Mouse (Mus musculus) c-Kit-negative CD71-positive TER-119-positive erythroid progenitor cells, embryonic 14.5 days (primary cell): Measurements from ENCODE around the gene Smpd3.
A peak's percentile ranks its signal among the peaks of the same experiment; 100 is the strongest.

Experiments
- DNase-seq: peaks from one replicate; pipeline ENCODE4 v3.0.0-alpha.2; 2013; ENCODE audit warnings: low read depth, low spot score

Smpd3 gene

DNA sequence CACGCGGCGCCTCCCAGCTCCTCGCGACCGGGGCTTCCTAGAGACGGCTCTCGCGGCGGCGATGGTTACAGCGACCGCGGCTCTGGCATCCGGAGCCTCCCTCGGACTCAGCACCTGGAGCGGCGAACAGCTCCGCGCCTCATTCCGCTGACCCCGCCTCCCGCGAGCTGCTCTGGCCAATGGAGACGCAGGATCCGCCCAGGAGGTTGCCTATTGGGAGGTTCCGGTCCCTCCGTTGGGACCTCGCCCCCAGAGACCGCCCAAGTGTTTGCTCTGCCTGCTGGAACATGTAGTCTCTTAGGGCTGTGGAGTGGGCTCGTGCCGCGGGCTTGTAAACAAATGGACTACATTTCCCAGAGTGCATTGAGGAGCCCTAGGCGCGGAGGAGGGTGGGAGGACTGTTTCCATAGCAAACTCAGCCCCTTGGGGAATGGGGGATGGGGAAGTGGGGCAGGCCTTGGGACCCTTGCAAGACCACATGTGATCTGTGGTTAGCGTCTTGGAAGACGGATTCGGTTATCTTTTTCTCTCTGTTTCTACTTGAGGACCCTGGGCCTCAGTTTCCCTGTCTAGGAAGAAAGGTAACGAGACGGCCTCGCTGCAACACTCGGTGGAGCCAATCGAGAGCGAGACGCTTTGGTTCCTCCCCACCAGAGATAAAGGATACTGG is at the start of gene Smpd3:
Gene Smpd3 (minus strand): TSS at position 137 of the 670 bp plus-strand sequence.
- peak; percentile 46 for DNase-seq

DNA sequence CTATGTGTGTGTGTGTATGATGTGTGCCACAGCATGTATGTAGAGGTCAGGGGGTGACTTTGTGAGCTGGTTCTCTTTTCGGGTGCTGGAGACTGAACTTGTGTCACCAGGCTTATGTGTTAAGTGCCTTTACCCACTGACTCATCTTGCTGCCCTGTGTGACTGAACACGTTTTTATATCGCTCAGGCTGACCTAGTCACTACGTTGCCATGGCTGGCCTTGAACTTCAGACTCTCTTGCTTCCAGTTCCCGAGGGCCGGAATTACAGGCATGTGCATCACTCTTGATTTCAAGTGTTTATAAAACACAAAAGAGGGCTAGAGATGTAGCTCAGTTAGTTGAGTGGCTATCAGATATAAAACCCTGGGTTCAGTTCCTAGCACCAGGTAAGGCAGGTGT is 43.2 kb upstream of the Smpd3 start:
- no peak for DNase-seq

DNA sequence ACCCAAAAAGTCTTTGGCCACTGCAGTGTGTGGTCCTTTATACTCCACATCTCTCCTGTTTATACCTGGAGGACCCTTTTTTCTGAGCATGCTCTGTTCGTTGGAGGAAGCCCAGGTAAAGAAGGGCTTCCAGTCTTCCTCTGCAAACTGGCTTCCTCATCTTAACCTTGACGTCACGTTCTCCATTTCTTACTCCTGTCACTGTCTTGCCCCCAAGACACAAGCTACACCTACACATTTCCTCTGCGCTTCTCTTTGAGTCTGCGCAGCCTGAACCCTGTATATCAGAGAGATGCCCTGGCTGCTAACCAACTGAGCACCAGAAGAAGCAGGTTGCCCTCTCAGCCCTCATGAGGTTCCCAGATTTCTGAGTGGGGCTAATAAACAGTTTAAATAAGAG is 41.6 kb upstream of the Smpd3 start:
- no peak for DNase-seq

DNA sequence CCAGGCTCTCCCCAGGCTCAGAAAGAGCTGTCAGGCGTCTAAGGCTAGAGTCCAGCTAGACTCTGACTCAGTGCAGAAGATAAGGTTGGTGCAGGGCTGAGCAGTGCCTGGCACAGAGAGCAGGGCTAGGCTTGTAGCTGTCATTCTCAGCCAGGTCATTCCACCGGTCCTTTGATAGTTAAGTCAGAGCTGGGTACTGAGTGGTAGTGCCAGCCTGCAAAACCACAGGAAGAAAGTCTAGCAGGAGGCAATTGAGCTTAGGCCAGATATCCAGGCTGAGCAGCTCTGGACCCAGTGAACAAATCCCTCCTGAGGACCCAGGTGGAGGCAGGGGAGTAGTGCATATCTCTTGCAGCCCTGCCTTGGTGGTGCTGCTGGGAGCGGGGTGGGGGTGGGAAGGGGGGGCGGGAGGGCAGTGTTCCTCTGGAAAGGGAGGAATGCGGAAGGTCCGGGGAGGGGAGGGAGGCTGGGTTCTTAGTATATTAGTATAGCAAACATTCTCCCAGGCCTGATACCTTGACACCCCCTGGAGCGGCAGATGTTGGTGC is 40.8 kb upstream of the Smpd3 start:
- DNase-seq: no peak

DNA sequence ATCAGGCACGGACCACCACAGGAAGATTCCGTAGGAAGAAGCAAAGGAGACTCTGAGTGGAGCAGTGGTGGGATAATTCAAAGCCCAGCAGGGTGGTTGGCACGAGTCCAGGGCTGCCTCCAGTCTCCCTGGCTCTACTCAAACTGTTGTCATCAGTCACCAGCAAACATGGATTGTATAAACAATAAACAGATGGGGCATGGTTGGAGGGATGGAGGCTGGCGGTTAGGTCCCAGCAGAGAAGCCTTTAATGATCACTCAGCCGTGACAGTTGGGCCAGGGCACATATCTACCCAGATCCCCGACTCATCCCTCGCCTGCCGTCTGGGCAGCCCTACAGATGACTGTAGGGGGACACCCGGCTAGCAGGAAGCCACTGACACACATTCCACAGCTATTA is 39.1 kb upstream of the Smpd3 start:
- no peak for DNase-seq

DNA sequence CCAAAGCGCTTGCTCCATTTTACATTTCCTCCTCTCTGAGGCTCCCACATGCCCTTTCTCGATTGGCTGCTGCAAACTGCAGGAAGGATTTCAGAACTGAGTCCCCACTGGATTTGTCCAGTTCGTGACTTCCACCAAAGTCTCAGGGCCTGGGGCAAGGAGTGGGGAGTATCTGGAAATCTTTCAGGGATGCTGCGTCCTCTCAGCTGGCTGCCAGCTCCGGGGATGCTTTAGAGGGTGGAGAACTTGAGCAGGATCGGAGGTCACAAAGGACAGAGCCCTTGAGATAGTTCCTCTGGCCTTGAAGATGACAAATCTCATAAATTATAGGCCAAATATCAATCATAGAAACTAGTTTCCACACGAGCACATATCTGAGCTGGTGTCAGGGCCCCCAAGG is 38.2 kb upstream of the Smpd3 start:
- DNase-seq: no peak

DNA sequence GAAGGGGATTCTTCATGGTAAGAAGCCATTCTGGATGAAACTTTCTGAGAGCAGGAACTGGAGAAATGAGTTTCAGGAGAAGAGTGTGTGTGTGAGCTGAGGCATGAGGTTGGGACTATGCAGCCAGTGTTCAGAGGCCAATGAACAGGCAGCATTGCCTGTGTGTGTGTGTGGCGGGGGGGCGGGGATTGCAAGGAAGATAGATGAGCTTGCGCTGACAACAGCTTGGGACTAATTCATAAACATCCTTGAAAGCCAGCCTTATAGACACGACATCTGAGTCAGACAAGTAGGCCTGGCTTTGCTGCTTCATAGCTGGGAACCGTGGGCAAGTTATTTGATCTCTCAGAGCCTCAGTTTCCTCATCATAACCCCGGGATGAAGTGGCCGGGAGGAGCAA is 31.3 kb upstream of the Smpd3 start:
- no peak for DNase-seq

DNA sequence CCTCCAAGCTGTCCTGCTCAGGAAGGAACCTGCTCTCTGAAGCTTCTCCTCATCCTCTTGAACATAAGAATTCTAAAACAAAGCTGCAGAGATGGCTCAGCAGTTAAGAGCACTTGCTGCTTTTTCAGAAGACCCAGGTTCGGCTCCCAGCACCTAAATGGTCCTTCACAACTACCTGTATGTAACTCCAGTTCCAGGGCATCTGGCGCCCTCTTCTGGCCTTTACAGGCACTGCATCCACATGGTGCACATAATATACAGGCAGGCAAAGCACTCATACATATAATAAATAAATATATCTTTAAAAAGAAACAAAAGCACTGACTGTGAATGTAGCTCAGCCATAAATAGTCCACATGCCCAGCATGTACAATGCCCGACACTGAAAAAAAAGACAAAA is 30.7 kb upstream of the Smpd3 start:
- DNase-seq: no peak

DNA sequence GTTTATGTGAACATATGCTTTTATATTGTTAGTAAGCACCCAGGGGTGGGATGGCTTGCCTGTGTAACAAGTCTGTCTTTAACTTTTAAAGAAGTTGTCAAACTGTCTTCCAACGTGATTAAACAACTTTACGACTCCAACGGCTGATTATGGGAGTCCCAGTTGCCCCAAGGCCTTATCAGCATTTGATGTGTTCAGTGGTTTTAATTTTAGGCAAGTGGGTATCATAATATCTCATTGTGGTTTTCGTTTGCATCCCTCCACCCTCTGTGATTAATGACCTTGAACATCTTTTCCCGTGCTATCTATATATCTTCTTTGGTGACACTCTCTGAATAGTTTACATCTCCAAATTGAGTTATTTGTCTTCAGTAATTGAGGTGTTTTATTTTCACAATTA is 27.0 kb upstream of the Smpd3 start:
- no peak for DNase-seq

DNA sequence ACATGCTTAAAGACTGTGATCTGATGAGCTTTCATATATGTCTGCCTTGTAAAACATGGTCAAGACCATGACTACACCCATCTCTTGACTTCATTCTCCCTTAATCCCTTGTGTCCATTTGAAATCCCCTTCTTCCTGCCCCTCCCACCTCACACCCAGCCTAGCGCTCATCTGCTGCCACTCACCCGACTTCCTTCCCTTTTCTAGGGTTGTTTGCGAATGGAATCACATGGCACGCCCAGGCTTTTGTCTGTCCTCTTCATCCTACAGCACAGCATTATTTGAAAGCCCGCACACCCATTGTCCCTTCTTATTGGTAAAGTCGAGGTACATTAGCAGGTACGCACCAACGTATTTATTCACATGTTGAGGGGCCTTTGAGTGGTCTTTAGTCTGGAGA is 26.5 kb upstream of the Smpd3 start:
- DNase-seq: no peak

DNA sequence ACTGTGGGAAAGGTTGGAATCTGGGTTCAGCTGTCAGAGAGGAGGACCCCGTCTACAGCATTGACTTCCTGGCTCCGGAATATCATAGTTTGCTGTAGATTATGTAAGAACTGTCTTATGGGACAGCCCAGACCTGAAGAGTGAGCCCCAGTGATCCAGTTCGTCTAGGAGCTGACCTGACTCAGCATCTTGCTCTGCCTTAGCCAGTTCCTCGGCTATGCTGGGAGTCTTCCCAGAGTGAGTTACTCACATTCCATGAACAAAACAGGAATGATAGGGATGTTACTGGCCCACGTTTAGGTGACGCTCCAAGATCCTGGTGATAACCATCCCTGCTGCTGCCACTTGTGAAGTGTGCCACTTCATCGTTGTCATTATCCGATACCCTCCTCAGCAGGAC is 25.5 kb upstream of the Smpd3 start:
- DNase-seq: no peak

DNA sequence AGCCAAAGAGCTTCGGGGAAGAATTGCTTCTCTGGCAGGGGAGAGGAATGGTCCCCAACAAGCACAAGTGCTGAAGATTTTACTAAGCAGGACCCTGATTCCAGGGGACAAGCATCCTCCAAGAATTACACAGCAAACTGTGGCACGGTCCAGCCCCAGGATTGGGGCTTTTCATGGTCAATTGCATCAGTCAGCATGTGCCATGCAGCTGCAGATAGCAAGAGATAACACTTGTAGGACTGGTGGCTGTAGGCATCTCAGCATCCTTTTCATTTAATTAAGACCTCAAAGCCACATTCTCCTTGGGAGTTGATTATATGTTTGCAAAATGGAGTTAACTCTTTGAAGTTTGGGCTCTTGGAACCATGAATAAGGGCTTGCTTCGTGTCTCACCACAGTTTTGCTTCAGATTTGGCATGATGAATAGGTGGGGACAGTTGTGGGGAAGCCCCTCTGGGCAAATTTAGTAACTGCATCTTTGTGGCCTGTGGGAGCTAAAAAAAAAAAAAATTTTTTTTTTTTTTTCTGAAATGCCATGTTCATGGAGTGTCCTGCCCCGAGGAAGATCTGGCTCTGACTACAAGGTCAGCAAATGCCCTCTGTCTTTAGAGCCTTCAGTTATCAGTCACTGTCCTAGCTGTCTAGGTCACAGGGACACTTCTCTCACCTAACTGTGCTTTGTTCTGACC is 22.0 kb upstream of the Smpd3 start:
- DNase-seq: no peak

DNA sequence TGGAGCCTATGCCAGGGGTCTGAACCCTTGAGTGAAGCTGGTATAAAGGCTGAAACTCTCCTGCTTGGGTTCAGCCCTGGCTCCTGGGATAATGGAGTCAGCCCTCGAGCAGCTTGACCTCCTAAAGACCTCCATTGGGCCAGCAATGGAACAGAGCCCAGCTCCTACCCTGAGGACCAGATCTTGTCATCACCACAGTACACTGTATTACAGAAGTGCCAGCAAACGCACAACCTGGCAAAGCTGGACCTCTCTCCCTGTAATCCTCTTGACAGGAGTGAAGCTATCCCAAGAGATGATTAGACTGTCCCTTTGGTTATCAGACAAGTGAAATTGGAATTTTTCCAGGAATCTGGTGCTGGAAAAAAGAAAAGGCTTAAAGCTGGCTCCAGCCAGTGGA is 13.3 kb upstream of the Smpd3 start:
- no peak for DNase-seq

DNA sequence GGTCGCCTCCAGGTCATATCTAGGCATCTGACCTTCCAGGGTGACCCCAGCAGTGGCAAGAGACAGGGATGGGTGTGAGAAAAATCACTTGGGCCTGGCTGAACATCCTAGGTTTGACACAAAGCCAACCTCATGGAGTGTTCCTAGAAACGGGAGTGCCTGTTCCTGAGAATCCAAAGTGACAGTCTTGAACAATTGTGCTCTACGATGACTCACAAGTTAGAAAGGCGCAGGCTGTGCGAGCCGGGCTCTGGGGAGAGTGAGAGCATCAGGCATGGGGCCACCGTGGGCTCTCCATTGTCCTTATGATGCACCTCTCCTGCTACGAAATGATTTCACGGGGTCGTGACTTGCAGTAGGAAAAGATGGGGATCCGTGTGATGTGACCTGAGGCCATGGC is 11.6 kb upstream of the Smpd3 start:
- no peak for DNase-seq

DNA sequence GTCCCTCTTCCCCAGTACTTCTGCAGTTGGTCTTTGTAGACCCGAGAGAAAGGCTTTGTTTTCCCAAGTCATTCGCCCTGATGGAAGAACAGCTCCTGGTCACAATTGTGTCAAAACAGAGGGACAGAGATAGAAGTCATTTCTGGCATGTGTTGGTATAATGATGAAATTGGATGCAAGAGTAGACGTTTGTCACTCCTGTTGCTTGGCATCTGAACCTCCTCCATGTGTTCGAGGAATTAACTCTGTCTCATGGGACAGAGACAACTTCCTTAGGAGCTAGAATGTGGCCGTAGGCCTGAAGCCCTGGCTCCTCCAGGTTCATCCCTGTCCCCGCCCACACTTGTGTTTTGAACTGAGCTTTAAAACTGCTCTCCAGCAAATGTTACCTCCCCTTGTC is 8.3 kb upstream of the Smpd3 start:
- DNase-seq: no peak

DNA sequence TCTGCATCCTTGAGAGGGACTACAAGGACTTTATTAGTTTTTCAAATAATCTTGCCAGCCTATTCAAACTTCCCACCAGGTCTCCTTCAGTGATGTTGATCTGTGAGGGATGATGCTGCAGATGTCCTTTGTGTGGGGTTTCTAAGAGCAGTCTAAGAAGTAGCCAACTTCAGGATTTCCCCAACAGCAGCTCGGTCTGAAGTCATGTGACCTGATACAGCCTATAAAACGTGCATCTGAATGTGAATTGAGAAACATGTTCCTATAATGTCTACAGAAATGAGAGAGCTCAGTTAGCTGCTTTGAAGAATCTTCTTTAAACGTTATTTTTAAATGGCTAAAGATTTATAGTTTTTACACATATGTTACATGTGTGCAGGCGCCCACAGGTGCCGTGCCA is 5.7 kb upstream of the Smpd3 start:
- DNase-seq: no peak

DNA sequence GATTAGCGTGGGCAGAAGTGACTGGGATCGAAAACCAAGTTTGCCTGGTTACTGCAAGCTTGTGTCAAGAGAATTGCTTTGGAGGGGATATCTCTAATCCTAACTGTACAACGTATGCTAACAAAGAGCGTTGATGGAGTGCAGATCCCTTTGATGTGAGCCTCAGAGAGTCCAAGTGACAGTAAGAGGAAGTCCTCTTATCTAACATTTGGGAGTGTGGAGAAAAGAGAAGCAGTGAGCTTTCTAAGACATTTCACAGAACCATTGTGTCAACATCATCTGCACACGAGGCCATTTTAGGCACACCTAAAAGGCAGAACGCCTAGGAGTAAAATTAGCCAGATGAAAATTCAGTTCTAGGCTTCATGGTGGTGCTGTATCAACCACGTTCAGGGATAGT is 5.0 kb upstream of the Smpd3 start:
- DNase-seq: no peak

DNA sequence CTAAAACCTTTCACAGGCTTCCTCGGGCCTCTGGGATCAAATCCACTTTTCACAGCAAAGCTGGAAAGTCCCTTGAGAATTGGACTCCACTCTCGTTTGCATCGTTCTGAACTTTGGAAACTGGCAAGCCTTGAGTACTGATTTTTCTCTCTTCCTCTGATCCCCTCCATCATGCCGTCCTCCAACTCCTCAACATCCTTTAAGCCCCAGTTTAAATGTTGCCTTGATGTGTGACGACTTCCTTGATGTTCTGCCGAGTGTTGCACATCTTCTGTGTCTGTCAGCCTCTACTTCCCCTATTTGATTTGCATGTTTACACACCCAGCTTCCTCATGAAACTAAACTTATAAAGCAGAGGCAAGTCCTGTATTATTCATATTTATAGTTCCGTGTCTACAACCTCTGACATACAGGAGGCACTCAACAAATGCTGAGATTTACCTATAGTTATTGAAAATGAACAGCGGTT is 987 bp upstream of the Smpd3 start:
- DNase-seq: no peak

DNA sequence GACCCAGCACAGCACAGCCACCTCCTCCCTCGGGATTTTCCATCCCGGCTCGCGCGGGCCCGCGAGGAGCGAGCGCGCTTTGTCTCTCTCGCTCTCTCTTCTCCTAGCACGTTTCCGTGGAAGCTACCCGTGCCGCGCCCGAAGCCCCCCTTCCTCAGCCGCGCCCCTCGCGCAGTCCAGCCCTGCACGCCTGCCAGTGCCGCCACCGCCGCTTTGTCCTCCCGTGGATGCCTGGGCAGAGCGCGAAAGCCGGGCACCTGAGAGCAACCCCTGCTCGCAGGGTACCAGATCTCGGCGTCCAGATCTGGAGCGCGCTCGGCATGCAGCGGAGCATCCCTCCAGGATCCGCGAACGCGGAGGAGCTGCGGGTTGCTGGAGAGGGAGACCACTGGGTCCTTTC is 1.2 kb downstream of the Smpd3 start:
- DNase-seq: no peak

DNA sequence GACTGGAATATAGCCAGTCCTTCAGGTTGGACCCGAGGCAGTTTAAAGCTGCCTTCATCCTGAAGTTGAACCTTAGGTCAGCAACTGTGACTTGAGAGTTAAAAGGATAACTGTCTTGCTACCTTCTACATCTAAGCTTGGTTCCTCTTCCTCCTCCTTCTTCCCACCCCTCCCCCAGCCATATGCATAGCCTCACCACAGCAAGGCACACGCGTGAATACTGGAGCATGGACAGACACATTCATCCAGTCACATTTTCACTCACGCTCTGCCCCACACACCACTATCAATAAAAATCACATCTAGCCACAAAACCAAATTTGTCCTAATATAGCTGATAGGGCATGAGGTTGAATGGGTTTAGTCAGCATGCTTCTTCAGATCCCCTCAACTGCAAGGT is 1.8 kb downstream of the Smpd3 start:
- DNase-seq: no peak

DNA sequence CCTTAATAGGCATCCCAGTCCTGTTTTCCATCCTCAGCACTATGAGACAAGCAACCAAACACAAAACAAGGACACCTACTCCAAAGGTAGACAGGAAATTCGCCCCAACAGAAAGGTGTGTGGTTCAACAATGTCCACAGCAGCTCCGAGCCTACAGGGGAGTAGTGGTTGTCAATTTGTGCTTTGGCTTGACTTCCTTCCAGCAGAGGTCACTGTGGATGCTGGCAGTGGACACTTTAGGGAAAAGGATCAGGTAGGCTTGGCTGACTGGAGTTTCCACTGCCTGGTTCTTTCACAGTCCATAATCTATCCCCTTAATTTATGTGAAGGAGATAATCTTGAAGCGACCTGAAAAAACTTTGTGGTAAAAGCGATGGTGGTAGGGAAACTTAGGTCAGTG is 2.6 kb downstream of the Smpd3 start:
- no peak for DNase-seq

DNA sequence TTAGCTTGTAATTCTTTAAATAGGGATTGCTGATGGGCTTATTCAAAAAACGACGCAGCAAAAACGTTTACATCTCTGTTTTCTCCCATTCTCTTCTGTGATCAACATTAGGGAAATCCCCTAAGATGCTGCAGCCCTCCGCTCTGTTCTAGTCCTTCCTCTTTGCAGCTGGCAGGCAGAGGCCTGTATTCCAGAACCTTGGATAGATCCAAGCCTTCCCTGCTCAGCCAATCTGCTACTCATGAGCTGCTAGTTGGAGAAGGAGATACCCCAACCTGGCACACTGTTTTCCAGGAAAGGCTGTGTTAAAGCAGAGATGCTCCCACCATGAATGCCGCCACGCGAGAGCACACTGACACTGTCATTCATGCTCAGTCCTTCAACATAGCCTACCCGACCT is 4.4 kb downstream of the Smpd3 start:
- DNase-seq: no peak

DNA sequence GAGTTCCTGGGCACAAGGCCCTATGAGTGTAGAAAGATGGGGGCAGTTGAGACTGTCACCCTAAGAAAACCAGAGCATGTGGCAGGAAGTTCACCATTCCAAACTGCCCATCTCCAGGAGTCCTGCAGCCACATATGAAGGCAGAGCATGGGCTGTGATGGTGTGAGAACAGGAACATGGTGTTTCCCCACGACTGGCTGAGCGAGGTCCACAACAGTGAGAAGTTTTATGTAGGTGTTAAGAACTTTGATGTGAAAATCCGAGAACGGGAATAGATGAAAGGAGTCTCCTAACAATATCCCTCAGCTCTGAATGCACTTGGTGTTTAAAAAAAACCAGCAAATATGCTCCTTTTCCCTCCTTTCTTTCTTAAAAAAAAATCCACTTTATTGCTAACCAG is 5.3 kb downstream of the Smpd3 start:
- DNase-seq: no peak
